Mouse (Mus musculus) embryo, embryonic 9.5 days (tissue): ENCODE measurements around the gene Bcl11a.
"Not testable (repeated sequence)": the region's sequence is repeated elsewhere in the genome, so short reads cannot be mapped to it uniquely, and the experiment has no call there.

Experiments
- DNase-seq: peaks from one replicate; pipeline ENCODE4 v3.0.0-alpha.2; 2017; ENCODE audit errors: extremely low spot score

Gene Bcl11a

DNA sequence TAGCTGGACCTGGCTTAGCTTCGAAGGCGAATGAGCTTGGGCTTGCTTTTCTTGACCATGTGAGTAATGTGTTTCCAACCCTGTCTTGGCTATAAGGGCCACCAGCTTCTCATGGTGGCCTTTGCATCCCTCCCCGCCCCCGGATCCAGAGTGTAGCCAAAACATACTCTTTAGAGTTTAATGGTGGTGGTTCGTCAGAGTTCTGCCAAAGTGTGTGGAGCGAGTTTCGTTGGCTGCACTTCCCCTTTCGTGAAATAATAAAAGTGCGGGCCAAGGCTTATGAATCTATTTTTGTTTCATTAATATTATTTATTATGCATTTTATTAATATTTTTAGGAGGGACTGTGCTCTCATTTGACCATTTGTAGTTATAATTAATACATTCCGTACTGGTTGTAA, 21.4 kb downstream of the Bcl11a start:
- DNase-seq, result no peak

DNA sequence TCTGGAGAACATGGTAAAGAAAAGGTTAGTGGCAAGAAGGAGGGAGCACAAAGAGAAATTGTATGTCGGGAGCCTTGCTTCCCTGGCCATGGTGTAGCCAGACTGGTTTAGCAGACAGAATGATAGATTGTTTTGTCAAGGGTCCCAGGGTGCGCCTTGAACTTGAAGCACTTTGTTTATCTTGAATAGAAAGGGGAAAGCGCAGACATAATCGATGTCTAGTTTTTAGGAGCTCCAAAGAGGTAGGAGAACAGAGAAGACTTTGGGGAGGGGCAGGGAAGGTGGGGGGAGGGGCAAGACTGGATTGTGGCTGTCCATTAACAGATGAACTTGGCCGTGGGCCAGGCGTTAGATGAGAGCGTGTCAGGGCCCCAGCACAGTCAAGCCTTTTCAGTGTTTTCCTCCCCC, 22.0 kb downstream of the Bcl11a start:
- no peak for DNase-seq

DNA sequence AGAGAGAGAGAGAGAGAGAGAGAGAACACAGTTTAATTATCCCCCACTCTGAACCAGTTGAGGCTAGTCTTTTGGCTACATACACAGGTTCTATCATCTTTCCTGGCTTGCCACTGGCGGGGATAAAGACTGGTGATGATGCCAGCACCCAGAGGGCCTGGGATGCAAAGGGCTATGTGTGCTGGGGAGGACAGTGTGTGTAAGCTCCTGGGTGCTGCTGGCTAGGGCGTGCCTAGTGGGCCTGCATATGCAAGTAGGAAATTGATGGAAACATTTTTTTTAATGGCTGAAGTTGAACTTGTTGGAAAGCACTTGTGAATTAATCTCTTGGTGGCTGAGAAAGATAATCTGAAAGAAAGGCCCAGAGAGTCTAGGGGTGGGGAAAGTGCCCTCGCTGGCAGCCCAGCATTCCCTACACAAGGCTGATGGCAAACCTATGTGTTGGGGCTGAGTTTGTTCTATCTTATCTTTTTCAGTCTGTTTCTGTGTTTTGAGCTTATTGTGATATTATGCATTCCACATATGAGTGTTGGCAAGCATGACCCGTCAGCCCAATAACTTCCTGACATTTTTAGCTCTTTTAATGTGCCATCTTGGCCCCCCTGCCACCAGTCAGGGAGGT, 22.7 kb downstream of the Bcl11a start:
- no peak for DNase-seq

DNA sequence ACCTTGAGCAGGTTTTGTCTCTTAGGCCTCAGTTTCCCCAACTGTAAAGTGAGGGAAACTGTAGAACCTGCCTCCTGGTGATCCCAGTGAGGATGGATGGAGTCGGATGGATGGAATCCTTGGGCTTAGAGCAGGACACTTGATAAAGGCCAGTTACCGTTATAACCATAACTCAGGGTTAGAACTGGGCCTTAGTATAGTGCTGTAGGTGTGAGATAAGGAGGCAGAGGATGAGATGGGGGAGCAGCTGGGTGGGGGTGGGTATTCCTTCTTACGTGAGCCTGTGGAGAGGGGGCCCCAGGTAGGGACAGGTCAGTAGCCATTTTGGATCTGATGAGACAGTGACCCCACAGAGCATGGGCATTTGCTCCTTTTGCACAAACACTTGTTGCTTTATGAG, 23.8 kb downstream of the Bcl11a start:
- no peak for DNase-seq

- DNase-seq, result no peak
These were observed 24.5 kb downstream of the Bcl11a start for GRCm38 (mm10) chr11:24102372-24102771.

- DNase-seq, result no peak
These were observed 25.4 kb downstream of the Bcl11a start for GRCm38 (mm10) chr11:24103128-24103742.

DNA sequence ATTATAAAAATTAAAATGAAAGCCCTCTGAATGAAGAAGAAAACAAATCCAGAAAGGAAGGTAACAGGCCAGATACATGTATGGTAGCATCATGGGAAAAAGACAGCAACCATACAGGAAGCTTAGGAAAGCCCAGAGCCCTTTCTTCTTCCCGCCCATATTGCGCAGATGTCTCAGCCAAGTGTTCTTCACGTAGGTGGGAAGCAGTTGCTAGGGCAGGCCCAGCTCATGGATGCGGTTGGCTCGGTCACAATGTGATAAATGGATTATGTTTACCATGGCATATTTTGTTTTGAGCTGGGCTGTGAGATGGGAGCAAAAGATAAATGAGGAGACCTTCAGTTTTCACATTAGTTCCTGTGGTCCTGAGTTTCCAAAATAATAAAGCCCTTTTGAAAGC, 29.6 kb downstream of the Bcl11a start:
- no peak for DNase-seq

GRCm38 (mm10) chr11:24108974-24109373, 31.1 kb downstream of the Bcl11a start:
- no peak for DNase-seq

- DNase-seq, result no peak
These were observed 31.5 kb downstream of the Bcl11a start for GRCm38 (mm10) chr11:24109388-24109787.

GRCm38 (mm10) chr11:24110113-24110512, 32.3 kb downstream of the Bcl11a start:
- no peak for DNase-seq

- no peak for DNase-seq
These were observed 33.9 kb downstream of the Bcl11a start for GRCm38 (mm10) chr11:24111720-24112119.

- no peak for DNase-seq
These were observed 37.3 kb downstream of the Bcl11a start for GRCm38 (mm10) chr11:24115017-24115752.

GRCm38 (mm10) chr11:24116041-24116440, 38.2 kb downstream of the Bcl11a start:
- no peak for DNase-seq

DNA sequence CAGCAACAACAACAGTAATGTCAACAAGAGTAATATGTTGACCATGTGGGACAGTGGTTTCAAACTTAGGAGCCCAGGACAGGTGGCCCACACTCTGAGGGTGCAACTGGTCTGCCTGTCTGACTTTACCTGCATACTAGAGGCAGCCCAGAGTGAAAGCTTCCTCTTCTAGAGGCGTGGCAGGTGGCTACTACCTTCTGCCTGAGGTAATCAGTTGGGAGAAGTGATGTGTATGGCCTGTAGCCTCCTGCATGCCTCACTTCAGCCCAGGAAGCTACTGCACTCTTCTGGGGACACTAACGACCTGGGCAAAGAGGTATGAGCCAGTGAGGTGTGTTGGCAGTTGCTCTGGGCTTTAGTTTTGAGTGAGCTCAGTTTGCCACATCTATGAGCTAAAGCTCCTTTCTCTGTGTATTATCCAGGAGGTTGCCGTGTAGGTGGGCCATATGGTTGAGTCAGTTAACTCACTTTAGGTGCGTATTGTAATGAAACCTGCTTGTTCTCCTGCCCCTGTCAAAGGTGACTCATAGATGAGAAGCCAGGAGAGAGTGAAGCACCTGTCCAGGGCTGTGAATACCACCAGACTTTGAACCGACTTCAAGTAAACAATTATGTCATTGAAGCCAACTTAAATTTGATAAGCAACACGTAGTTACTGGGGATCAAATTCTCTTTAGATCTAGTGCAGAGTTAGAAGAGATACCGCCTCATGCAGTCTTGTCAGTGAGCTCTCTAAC, 38.9 kb downstream of the Bcl11a start:
- DNase-seq, result no peak

GRCm38 (mm10) chr11:24121136-24121535, 43.3 kb downstream of the Bcl11a start:
- DNase-seq, result no peak

DNA sequence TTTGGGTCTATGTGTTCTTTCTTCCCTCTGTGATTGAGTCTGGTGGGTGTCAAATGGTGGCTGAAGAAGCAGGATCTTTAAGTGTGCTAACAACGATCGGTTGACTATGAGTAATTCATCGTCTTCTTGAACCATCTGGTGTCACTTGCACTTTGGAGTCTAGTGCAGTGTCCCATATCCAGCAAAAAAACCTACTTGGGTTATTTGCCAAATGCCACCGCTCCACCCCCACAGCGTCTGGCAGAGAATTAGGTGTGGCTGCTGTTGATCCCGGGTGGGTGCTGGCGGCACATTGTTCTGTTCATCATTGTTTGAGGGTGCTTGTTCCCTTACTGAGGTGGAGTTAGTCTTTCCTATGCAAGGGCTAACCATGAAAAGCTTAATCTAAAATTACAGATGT, 45.0 kb downstream of the Bcl11a start:
- no peak for DNase-seq

DNA sequence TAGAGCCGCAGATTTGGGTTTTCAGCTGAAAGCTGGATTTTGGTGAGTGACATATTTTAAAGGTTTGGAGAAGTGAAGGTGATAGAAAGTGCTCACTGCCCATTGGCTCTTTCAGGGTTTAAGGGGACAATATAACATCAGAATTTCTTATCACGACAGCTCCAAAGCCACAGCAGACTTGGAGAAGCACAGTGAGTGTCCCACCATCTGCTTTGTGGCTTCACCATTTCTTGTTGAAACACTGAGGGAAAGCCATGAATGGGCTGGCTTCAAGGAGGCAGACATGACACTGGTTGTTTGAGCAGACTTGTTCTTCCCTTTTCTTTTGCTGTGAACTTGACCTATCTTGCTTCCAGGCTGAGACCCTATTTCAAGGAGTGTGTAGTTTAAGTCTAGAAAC, 46.1 kb downstream of the Bcl11a start:
- no peak for DNase-seq

- DNase-seq, result no peak
These were observed 47.2 kb downstream of the Bcl11a start for GRCm38 (mm10) chr11:24125098-24125497.

- DNase-seq, result no peak
These were observed 50.1 kb downstream of the Bcl11a start for GRCm38 (mm10) chr11:24128001-24128400.

GRCm38 (mm10) chr11:24128880-24129279, 51.0 kb downstream of the Bcl11a start:
- DNase-seq, result not testable (repeated sequence)

DNA sequence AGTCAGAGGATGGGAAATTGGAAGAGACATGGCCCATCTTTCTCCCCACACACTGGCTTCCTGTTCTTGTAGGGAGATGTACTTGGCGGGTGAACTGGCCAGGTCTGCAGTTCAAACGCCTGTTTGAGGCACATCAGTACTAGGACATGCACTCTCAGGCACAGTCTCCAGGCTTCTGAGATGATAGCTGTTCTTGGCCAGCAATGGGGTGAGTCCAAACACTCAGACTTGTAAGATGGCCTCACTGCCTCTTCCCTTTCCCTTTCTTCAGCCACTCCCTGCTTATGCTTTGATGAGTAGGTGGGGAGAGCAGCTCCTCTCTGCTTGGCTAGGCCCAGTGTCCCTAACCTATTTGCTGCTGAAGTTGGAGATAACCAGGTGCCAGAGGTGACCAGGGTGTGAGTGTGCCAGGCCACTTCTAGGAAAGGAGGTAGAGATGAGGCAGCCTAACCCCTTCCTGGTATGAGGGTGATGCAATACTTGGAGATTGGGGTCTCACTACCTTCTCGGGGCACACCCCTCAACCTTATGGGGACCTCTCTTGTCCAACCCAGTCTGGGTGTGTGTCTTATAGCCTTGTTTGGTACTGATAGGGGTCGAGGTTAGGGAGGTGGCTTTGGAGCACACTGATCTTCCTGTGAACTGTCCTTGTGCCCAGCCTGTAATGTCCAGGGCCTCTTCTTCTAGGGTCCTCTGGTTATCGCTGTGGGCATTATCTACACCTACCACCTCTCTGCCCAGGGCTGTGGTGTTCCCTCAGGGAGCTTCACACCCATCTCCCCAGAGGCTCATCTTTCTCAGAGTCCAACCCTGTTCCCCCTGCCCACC, 51.7 kb downstream of the Bcl11a start:
- no peak for DNase-seq
